Mouse (Mus musculus): ENCODE data around the gene Sfxn5. TPM values are rescaled to one million over a fixed set of nuclear protein-coding genes. Genes with fewer than 3 reads are reported as not detected.

Gene Sfxn5
- total RNA-seq, 2 experiments from 2014 or later: 3.1 to 6.0 TPM

GRCm38 (mm10) chr6:85294004-85294379 lies 39.2 kb downstream of the Sfxn5 start:
- DNase-seq: no peak
- intact Hi-C loops (cut with DNase I): no loop called here

- intact Hi-C loops (cut with DNase I): no loop called here
- peak in 1 of 2 experiments; percentile 13 for DNase-seq
These were observed 39.8 kb downstream of the Sfxn5 start for GRCm38 (mm10) chr6:85293255-85294003.

- intact Hi-C loops (cut with DNase I): no loop called here
- no peak for DNase-seq
These were observed 42.1 kb downstream of the Sfxn5 start for GRCm38 (mm10) chr6:85290869-85291824.

DNA sequence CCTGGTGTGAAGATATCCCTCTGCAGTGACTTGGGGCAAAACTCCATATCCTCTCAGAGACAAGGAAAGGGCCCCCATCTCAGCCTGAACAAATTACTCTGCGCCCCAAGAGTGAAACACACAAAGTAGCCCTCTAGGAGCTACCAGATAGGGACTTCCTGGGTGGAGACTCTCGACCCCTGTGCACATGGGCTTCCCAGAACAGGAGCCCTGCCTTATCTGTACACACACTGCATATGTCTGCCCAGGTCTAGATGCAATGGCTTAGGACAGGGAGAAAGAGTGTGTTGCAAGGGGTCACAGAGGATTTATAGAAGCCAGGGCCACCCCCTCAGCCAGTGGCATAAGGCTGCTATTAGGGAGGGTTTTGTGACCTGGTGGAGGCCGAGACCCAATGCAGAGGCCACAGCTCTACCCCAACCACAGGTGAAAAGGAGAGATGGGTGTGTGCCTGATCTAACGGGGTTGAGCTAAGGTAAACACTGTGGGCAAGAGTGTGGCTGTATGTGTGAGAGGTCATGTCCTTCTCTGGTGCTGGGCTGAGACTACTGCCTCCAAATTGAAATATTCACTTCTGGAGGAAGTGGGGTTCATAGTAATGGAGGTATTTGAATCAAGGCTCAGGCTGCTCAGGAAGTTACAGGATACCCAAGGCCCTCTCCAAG lies 44.9 kb downstream of the Sfxn5 start:
- intact Hi-C loops (cut with DNase I): no loop called here
- DNase-seq: no peak

GRCm38 (mm10) chr6:85286283-85287047 lies 46.8 kb downstream of the Sfxn5 start:
- intact Hi-C loops (cut with DNase I): no loop called here
- DNase-seq: no peak

DNA sequence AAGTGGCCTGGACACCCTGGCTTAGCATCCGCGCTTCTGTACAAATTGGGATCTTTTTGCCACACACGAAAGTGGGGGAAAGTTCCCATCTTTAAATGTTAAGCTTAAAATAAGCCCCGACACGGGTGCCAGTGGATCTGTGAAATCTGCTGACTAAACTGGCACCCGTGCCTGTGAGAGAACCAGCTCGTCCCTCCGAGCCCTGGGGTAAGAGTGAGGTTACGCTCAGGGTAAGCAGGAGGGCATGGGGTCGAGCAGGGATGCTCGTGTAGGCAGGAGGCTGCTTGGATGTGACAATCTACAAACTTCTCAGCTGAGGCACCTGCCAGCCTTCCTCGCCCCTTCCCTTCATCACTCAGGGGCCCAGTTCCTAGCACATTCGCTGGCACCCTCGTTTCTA lies 52.4 kb downstream of the Sfxn5 start:
- intact Hi-C loops (cut with DNase I): no loop called here
- DNase-seq: no peak

- DNase-seq: no peak
- intact Hi-C loops (cut with DNase I): no loop called here
These were observed 56.7 kb downstream of the Sfxn5 start for GRCm38 (mm10) chr6:85276571-85276970.

GRCm38 (mm10) chr6:85272436-85272835 lies 60.8 kb downstream of the Sfxn5 start:
- no peak for DNase-seq
- intact Hi-C loops (cut with DNase I): no loop called here

- intact Hi-C loops (cut with DNase I): no loop called here
- DNase-seq: no peak
These were observed 67.2 kb downstream of the Sfxn5 start for GRCm38 (mm10) chr6:85266060-85266459.

- intact Hi-C loops (cut with DNase I): loop anchor here (5.0 kb wide), 1 partner anchor 67 kb away; the partner anchor contains the start of gene Sfxn5
- no peak for DNase-seq
These were observed 68.2 kb downstream of the Sfxn5 start for GRCm38 (mm10) chr6:85264982-85265518.

GRCm38 (mm10) chr6:85262865-85263515 lies 70.2 kb downstream of the Sfxn5 start:
- DNase-seq: peak; percentile 64 to 81
- intact Hi-C loops (cut with DNase I): loop anchor here (2.0 to 5.0 kb wide), 3 partner anchors 69 to 148 kb away; partner anchors contain the start of gene Sfxn5

- DNase-seq: no peak
- intact Hi-C loops (cut with DNase I): no loop called here
These were observed 74.1 kb downstream of the Sfxn5 start for GRCm38 (mm10) chr6:85259094-85259630.

- DNase-seq: no peak
- intact Hi-C loops (cut with DNase I): no loop called here
These were observed 77.6 kb downstream of the Sfxn5 start for GRCm38 (mm10) chr6:85255578-85255977.

- intact Hi-C loops (cut with DNase I): no loop called here
- peak; percentile 64 to 75 for DNase-seq
These were observed 79.2 kb downstream of the Sfxn5 start for GRCm38 (mm10) chr6:85253994-85254541.

GRCm38 (mm10) chr6:85253275-85253674 lies 79.9 kb downstream of the Sfxn5 start:
- peak in 1 of 2 experiments; percentile 22 for DNase-seq
- intact Hi-C loops (cut with DNase I): no loop called here

GRCm38 (mm10) chr6:85252251-85253058 lies 80.8 kb downstream of the Sfxn5 start:
- intact Hi-C loops (cut with DNase I): no loop called here
- DNase-seq: no peak

DNA sequence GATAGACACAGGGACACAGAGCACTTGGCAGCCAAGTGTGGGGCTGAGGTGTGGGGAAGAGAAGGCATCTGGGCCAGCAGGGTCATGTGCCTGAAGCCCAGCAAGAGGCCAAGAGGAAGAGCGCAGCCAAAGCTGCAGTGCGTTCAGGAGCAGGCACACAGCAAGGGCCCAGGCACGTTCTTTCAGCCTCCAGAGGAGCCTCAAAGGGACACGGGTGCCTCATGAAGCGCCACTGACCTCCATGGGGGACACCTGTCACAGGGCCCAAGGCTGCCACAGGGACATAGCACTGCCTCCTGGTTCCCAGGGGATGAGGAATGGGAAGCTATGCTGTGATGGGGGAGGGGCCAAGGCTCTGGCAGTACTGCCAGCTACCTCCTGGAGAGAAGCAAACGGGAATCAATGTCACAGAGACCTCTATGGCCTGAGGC lies 82.4 kb downstream of the Sfxn5 start:
- intact Hi-C loops (cut with DNase I): no loop called here
- DNase-seq: peak; percentile 41 to 55

- no peak for DNase-seq
- intact Hi-C loops (cut with DNase I): no loop called here
These were observed 83.4 kb downstream of the Sfxn5 start for GRCm38 (mm10) chr6:85249821-85250220.
